Mouse (Mus musculus): Measurements from ENCODE around the gene Ppp1r16b.

Gene Ppp1r16b

GRCm38 (mm10) chr2:158689060-158689459 lies 23.9 kb downstream of the Ppp1r16b start:
- DNase-seq (ENCODE audit: low spot score in 2 of 2), result no peak

DNA sequence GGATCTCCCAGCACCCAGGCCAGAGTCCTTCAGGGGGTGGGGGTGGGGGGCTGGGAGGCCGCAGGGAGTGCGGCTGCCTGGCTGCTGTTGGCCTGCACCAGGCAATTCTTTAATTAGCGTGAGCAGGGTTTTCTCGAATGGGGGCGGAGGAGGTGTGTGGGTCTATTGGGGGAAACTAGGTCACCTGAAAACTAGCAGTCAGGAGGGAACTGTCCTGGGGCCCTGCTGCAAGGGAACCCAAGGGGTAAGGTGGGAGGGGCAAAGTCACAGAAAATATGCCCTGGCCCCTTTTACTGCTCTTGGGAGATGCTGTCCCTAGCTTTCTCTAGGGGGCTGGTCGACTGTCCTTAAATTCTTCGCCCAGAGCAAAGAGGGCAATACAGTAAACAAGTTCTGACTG lies 24.4 kb downstream of the Ppp1r16b start:
- no peak for DNase-seq (ENCODE audit: low spot score in 2 of 2)

GRCm38 (mm10) chr2:158690116-158690515 lies 24.9 kb downstream of the Ppp1r16b start:
- DNase-seq (ENCODE audit: low spot score in 2 of 2), result no peak

DNA sequence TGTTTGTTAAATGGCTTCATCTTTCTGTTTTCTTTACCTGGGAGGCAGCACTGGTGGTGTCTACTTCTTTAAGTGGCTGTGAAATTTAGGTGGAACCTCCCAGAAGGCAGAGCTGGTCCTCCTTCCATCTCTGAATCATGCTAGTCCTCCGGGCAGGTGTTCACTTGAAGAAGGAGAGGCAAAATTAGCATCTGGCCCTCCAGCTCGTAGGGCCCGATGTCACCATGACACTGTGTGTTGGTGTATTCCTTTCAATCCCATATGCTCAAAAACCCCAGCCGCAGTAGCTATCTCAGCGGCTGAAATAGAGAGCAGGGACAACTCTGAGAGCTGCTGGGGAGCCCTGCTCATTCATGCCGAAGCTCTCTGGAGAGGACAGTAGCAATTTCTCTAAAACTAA lies 27.0 kb downstream of the Ppp1r16b start:
- no peak for DNase-seq (ENCODE audit: low spot score in 2 of 2)

GRCm38 (mm10) chr2:158695811-158696210 lies 30.6 kb downstream of the Ppp1r16b start:
- DNase-seq (ENCODE audit: low spot score in 2 of 2), result no peak

GRCm38 (mm10) chr2:158696451-158696850 lies 31.3 kb downstream of the Ppp1r16b start:
- no peak for DNase-seq (ENCODE audit: low spot score in 2 of 2)

GRCm38 (mm10) chr2:158699908-158700307 lies 34.7 kb downstream of the Ppp1r16b start:
- no peak for DNase-seq (ENCODE audit: low spot score in 2 of 2)

DNA sequence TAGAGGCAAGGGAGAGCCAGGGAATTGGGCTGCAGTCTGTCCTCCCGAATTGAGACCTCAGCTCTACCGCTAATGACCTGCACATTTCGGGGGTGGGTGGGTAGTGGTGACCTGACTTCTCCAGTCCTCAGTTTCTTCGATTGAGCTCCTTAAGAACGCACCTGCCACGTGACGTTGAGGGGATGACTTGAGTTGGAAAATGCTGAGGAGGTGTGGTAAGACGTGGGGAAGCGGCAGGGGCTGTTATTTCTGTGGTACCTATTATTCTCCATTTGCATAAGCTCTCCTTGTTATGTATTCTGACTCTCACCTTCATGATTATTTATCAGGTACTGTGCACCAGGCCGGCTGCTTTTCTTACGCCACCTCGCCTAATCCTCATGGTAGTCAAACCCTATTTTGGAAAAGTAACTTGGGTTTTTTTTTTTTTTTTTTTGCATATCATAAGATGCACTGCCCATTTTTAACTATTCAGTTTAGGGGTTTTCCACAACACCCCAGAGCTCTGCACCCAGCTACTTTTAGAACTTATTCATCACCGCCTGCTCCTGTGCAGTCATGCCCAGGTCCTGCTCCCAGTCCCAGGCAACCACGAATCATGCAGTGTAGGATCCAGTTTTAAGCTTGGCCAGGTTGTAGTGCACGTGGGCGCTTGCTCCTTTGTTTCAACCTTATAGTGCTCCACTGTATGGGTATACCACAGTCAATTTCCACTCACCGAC lies 35.5 kb downstream of the Ppp1r16b start:
- DNase-seq (ENCODE audit: low spot score in 2 of 2), result no peak

- no peak for DNase-seq (ENCODE audit: low spot score in 2 of 2)
Measured at GRCm38 (mm10) chr2:158701505-158701904, 36.3 kb downstream of the Ppp1r16b start.

- no peak for DNase-seq (ENCODE audit: low spot score in 2 of 2)
Measured at GRCm38 (mm10) chr2:158702176-158702575, 37.0 kb downstream of the Ppp1r16b start.

DNA sequence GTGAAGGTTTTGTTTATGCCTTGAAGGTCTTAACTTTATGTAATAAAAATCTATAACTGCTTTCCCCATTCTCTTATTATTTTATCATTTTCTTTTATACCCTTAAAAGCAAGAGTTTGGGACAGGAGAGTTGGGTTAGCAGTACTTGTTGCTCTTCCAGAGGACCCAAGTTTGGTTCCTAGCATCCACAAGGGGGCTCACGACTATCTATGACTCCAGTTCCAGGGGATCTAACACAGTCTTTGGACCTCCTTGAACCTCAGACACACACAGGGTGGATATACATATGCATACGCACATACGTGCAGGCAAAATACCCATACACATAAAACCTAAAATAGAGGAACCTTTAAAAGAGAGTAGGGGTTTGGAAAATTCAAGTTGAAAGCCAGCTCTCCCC lies 39.5 kb downstream of the Ppp1r16b start:
- DNase-seq (ENCODE audit: low spot score in 2 of 2), result no peak

DNA sequence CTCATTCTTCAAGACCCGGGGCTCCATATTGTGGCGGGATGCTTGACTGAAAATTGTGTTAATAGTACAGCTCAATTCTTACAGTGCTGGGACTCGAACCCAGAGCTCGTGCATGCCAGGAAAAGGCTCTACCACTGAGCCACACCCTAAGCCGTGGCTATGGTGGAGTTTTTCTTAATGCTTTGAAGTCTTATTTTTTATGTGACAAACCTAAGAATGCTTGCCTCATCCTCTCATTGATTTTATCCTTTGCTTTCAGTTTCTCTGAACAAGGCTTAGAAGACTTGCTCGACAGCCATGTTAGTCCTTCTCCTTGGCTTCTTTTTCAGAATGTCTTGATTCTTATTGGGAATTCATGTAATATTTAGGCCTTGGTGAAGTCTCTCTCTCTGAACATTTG lies 40.3 kb downstream of the Ppp1r16b start:
- no peak for DNase-seq (ENCODE audit: low spot score in 2 of 2)

- no peak for DNase-seq (ENCODE audit: low spot score in 2 of 2)
Measured at GRCm38 (mm10) chr2:158706704-158707408, 41.7 kb downstream of the Ppp1r16b start.

DNA sequence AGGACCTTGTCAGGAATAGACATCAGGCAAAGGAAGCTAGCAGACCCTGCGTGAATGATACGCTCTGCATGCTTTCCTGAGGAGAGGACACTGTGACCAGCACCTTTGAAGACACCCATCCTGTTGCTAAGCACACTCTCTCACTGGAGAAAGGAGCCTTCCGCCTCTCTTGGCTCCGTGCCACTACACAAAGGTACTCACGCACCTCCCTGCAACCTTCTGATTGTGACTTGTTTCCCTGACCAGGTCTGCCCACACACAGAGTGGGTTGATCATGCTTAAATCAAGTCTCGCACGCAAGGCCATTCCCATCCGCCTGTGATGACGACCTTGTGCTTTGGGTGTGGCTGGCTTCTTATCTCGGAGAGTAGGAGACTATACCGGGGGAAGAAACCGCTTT lies 42.9 kb downstream of the Ppp1r16b start:
- no peak for DNase-seq (ENCODE audit: low spot score in 2 of 2)

DNA sequence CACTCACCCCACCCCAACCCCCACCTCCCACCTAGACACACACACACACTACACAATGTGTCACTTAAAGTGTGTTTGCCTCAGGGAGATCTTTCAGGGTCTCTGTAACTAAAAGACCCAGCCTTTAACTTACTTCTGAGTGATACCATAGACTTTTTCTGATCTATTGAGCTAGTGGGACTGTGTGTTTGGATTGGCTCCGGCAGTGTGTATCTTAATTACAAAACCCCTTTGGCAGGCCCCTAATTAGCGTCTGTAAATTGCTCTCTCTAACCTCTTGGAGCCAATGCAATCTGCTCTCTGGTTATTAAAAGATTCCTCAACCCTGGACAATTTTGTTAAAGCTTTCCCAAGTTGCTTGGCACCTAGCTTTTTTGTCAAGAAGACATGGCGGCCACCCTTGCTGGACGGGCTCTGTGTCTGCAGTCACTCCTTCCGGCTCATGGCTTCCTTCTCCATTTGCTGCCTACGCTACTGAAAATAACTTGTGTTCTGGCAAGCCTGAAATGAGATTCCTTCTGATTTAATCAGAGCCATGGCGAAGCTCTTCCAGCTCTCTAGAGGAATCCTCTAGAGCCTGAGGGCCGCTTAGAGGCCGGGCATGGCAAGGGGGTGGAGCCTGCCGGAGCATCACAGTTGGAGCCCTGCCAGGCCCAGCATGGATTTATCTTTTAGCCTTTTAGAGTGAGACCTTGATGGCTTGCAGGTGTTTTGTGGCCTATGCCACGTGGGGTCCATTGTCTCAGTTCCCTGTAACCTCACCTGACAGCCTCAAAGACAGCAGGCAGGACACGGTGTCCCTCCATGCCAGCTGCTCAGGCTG lies 46.9 kb downstream of the Ppp1r16b start:
- peak in 1 of 2 experiments; percentile 48 for DNase-seq (ENCODE audit: low spot score in 2 of 2)

- no peak for DNase-seq (ENCODE audit: low spot score in 2 of 2)
Measured at GRCm38 (mm10) chr2:158714826-158715225, 49.6 kb downstream of the Ppp1r16b start.

- no peak for DNase-seq (ENCODE audit: low spot score in 2 of 2)
Measured at GRCm38 (mm10) chr2:158716066-158716465, 50.9 kb downstream of the Ppp1r16b start.

DNA sequence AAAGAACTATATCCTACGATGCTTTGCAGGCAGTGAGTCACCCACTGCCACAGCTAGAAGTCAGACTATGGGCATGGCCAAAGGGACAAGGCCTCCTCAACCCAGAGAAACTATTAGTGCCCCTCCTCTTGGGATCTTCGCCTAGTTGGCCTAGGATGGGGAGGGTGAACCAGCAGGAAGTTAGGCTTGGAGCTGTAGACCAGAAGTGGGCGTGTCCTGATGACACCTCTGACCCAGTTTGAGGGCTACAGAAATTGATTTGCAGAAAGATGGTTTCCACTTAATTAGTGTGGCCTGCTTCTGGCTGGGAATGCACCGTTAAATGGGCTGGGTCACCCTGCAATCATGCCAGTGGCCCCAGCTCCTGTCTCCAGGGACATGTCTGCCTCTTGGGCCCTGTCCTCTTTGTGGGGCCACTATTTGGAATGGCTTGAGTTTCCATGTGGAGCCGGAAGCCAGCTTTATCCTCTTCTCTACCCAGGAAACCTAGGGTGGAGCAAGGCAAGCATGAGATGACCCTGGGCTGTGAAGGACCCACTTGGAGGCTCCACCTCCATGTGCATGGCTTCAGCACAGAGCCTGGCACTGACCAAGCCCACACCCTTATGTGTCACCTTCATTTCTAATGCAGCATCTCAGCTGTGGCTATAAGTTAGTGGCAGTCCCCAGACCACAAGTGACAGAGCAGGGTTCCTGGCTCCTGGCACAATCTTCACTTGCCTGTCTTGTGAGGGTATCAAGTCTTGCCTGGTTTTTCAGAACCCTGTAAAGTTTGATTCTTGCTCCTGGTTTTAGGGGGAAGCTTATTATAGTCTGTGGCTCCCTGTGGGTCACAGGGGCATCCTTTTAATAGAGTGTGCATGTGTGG lies 52.6 kb downstream of the Ppp1r16b start:
- no peak for DNase-seq (ENCODE audit: low spot score in 2 of 2)

DNA sequence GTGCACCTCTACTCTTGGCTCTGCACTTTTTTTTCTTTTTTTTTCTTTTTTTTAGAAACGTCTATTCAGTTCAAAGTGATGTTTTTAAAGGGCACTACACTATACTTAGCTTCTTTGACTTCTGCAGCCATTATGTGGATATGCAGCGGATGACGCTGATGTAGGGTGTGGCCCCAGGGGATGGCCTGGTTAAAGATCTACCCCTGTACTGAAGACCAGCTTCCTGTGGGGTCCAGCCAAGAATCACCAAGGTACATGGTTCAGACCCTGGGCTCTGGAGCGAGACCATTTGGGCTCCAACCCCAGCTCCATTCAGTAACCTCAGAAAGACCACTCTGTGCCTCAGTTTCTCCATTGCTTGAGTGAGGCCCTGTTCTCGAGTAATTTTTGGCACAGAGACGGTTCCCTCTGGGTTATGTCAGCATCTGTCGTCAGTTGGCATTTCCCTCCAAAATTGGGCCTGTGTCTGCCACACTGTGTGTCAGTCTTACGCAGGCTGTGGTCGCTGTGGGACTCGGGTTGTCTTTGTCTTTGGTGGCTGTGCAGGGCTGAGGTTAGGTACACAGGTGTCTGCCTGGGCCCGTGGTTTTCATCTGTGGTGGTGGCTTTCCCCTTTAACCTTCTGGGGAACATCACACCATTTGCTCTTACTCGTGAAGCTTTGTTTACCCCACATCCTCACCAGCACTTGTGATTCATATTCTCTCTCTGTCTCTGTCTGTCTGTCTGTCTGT lies 53.8 kb downstream of the Ppp1r16b start:
- DNase-seq (ENCODE audit: low spot score in 2 of 2), result no peak

DNA sequence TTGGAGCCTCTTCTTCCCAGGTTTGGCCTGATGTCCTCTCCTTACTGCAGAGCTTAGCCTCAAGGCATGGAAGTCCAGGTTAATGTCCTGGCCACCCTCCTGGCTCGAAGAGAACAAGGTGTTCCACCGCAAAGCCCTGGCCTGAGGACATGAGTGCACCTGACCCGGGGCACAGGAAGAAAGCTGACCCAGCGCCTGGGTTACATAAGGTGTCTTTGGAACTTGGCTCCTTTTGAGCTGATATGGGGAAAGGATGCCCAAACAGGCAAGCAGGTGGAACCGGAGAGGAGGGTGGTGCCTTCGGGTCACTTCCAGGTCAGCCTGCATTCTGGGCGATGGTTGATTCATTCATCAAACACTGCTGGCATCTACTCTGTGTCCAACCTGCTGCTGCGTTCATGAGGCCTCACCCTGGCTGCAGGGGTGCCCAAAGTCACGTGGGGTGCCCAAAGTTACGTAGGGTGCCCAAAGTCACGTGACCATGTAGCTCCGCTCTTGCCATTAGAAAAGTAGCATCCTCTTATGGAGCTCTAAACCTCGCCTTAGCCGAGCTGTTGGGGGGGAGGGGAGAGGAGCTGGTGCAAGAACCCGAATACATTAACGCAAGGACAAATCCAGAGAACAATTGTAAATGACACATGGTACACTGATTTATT lies 55.6 kb downstream of the Ppp1r16b start:
- DNase-seq (ENCODE audit: low spot score in 2 of 2), result no peak

Measured in cerebellum, postnatal 4 days (tissue).